Mouse (Mus musculus) heart, embryonic 14.5 days (tissue): ENCODE data around the gene Dgke. TPM values are rescaled to one million over a fixed set of nuclear protein-coding genes. Genes with fewer than 3 reads are reported as not detected.

Experiments
- ATAC-seq: fragments of 200-750 bp; cut with Nextera tagmentation; 2 replicates; pipeline ENCODE4 v1.8.0; 2017; ENCODE audit warnings: low read depth, moderate TSS enrichment; ENCODE audit not compliant: insufficient number of reproducible peaks, insufficient read depth, low FRiP score
- H3K27ac ChIP-seq, 2 experiments: fragments of 200-500 bp in 1 of 2; fragments of 300-500 bp in 1 of 2; sonication (generic) in 1 of 2; replicated peaks in 1 of 2; 2 replicates each; pipeline ENCODE4 v1.5.1; 2012 to 2014; ENCODE audit warnings: low read depth in 2 of 2, low read length in 2 of 2, control low read depth in 1 of 2, mild to moderate bottlenecking in 1 of 2, mixed read lengths in 1 of 2; ENCODE audit not compliant: control insufficient read depth in 1 of 2, insufficient read depth in 1 of 2
- H3K27me3 ChIP-seq: fragments of 300-500 bp; sonication (generic); 2 replicates; pipeline ENCODE4 v1.6.1; 2014; ENCODE audit warnings: mild to moderate bottlenecking, low read length, control low read depth; ENCODE audit not compliant: control insufficient read depth, insufficient read depth
- H3K36me3 ChIP-seq: fragments of 300-500 bp; sonication (generic); 2 replicates; pipeline ENCODE4 v1.6.1; 2014; ENCODE audit warnings: mild to moderate bottlenecking, control low read depth, low read length, mixed read lengths; ENCODE audit not compliant: control insufficient read depth, insufficient read depth
- H3K4me1 ChIP-seq, 2 experiments: fragments of 200-500 bp in 1 of 2; fragments of 300-500 bp in 1 of 2; sonication (generic) in 1 of 2; 2 replicates each; pipeline ENCODE4 v1.6.1; 2012 to 2014; ENCODE audit warnings: low read length in 2 of 2, control low read depth in 1 of 2, mixed read lengths in 1 of 2; ENCODE audit not compliant: control insufficient read depth in 2 of 2, insufficient read depth in 2 of 2
- H3K4me2 ChIP-seq: fragments of 300-500 bp; sonication (generic); 2 replicates; pipeline ENCODE4 v1.6.1; 2014; ENCODE audit warnings: mild to moderate bottlenecking, low read length
- H3K4me3 ChIP-seq, 2 experiments: fragments of 200-500 bp in 1 of 2; fragments of 300-500 bp in 1 of 2; sonication (generic) in 1 of 2; 2 replicates each; pipeline ENCODE4 v1.5.1; 2012 to 2014; ENCODE audit warnings: low read length in 2 of 2, mild to moderate bottlenecking in 2 of 2, control low read depth in 1 of 2, low read depth in 1 of 2, moderate library complexity in 1 of 2; ENCODE audit not compliant: control insufficient read depth in 1 of 2, insufficient read depth in 1 of 2
- H3K9ac ChIP-seq: fragments of 300-500 bp; sonication (generic); 2 replicates; pipeline ENCODE4 v1.6.1; 2014; ENCODE audit warnings: mild to moderate bottlenecking, low read length
- H3K9me3 ChIP-seq: fragments of 300-500 bp; sonication (generic); 2 replicates; pipeline ENCODE4 v1.6.1; 2016; ENCODE audit warnings: low read length, control low read depth; ENCODE audit not compliant: control insufficient read depth
- WGBS: fragments of 180-500 bp; shearing (Covaris S2); extraction: QIAGEN DNeasy Blood & Tissue Kit; methylation state at CpG from one replicate; pipeline ENCODE4 v1.1.7; 2014; 5-methylcytosine and 5-hydroxymethylcytosine counted together
- polyA plus RNA-seq: library from polyadenylated mRNA; unstranded; fragments of >200 nt; fragmentation: Nextera tagmentation; extraction: Ambion mirVana; gene quantifications from 2 replicates; pipeline ENCODE4 v1.2.1, GENCODE M21; 2014

Dgke gene
- polyA plus RNA-seq, 1 experiment from 2014 or later, result 6.7 TPM

DNA sequence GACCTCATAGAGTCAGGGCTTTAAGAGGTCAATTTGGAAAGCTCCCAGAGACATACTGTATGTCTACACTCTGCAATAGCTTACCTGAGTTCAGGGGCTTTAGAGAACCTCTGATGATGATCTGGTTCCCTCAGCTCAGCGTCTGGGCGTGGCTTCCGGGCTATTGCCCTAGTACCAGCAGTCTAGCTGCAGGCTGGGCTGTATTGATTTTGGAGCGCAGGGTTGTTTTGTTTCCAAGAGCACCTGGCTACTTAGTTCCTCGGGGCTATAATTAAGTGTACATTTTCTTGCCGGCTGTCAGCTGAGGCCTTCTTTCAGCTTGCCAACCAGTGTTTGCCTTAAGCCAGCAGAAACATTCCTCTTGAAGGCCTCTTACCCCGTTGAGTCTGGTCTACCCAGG lies 57.2 kb downstream of the Dgke start:
- no peak overlapping the region for H3K27ac ChIP-seq
- no peak overlapping the region for H3K4me2 ChIP-seq
- H3K4me1 ChIP-seq, result no peaks in the 10 kb centered on the region
- H3K36me3 ChIP-seq, result peaks cover 83% of the 10 kb centered on the region
- H3K4me3 ChIP-seq, result no peak overlapping the region
- 83% methylated on average over 7 of the region's 7 CpGs for WGBS
- ATAC-seq, result no peak
- H3K9ac ChIP-seq, result no peak overlapping the region
- no peaks in the 10 kb centered on the region for H3K9me3 ChIP-seq
- H3K27me3 ChIP-seq, result no peaks in the 10 kb centered on the region

GRCm38 (mm10) chr11:89009066-89009465 lies 57.6 kb downstream of the Dgke start:
- Histone ChIP-seq H3K36me3 (peaks cover 79% of the 10 kb centered on the region), H3K4me3 (no peak overlapping the region), H3K4me1 (peaks cover 0 to under 1% of the 10 kb centered on the region in 2 experiments; a peak in 1 of 4 replicates), H3K9me3 (no peaks in the 10 kb centered on the region), H3K27ac (no peak overlapping the region), H3K9ac (no peak overlapping the region), H3K27me3 (no peaks in the 10 kb centered on the region), H3K4me2 (no peak overlapping the region)
- 80% methylated on average over 9 of the region's 9 CpGs for WGBS
- ATAC-seq, result no peak

DNA sequence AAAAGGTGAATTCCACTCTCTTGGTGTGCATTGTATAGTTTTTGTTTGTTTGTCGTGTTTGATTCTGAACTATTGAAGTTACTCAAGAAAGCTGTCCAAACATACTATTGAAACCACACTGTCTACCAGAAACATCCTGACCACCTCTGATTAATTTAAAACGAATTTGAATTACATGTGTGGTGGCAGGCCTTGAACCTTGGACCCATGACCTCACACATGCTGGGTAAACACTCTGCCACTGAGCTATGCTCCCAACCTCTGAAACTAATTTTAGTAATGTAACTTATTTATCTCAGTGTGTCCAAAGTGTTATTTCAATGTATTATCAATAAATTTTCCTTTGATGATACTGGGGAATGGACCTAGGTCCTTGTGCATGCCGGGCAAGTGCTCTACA lies 59.1 kb downstream of the Dgke start:
- Histone ChIP-seq H3K36me3 (peaks cover 64% of the 10 kb centered on the region), H3K27ac (no peak overlapping the region), H3K9ac (no peak overlapping the region), H3K4me3 (no peak overlapping the region), H3K27me3 (no peaks in the 10 kb centered on the region), H3K9me3 (no peaks in the 10 kb centered on the region), H3K4me2 (no peak overlapping the region), H3K4me1 (peaks cover 8 to 15% of the 10 kb centered on the region in 2 experiments)
- WGBS, result 86% methylated on average over 3 of the region's 3 CpGs
- no peak for ATAC-seq

GRCm38 (mm10) chr11:89006404-89006803 lies 60.2 kb downstream of the Dgke start:
- H3K27ac ChIP-seq, result no peak overlapping the region
- H3K4me2 ChIP-seq, result no peak overlapping the region
- H3K36me3 ChIP-seq, result peaks cover 52% of the 10 kb centered on the region
- H3K27me3 ChIP-seq, result no peaks in the 10 kb centered on the region
- ATAC-seq, result no peak
- peaks cover 12 to 17% of the 10 kb centered on the region in 2 experiments for H3K4me1 ChIP-seq
- H3K9me3 ChIP-seq, result no peaks in the 10 kb centered on the region
- no peak overlapping the region for H3K4me3 ChIP-seq
- no peak overlapping the region for H3K9ac ChIP-seq

- ATAC-seq, result no peak
- Histone ChIP-seq H3K4me2 (no peak overlapping the region), H3K4me3 (no peak overlapping the region), H3K36me3 (peaks cover 43% of the 10 kb centered on the region), H3K9ac (no peak overlapping the region), H3K4me1 (peaks cover 16 to 17% of the 10 kb centered on the region in 2 experiments), H3K27me3 (no peaks in the 10 kb centered on the region), H3K27ac (no peak overlapping the region), H3K9me3 (no peaks in the 10 kb centered on the region)
- WGBS, result 73% methylated on average over 5 of the region's 5 CpGs
Measured at GRCm38 (mm10) chr11:89005473-89005872, 61.2 kb downstream of the Dgke start.

DNA sequence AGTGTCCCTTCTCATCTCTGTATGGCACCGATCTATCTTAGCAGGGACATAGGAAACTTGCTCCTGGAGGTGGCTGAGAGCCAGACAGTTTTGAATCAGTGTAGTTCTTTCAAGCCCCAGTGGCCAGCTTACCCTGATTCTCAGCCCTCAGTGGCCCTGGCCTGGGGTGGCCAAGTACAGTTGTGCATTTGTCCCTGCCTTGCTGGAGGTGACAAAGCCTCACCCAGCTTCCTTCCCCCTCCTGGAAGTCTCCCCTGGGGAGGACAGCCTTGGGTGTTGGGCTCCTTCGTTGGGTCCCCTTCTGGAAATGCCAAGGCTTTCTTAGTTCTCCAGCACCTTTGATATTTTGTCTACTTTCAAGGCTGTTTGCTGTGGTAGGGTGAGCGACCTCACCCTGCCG lies 62.9 kb downstream of the Dgke start:
- H3K4me3 ChIP-seq, result no peak overlapping the region
- no peak overlapping the region for H3K27ac ChIP-seq
- H3K9ac ChIP-seq, result no peak overlapping the region
- WGBS, result 79% methylated on average over 4 of the region's 4 CpGs
- H3K27me3 ChIP-seq, result no peaks in the 10 kb centered on the region
- peak overlapping the region; percentile 52 for H3K4me2 ChIP-seq
- H3K36me3 ChIP-seq, result peaks cover 25% of the 10 kb centered on the region
- no peaks in the 10 kb centered on the region for H3K9me3 ChIP-seq
- ATAC-seq, result no peak
- H3K4me1 ChIP-seq, result peaks cover 18 to 19% of the 10 kb centered on the region in 2 experiments

DNA sequence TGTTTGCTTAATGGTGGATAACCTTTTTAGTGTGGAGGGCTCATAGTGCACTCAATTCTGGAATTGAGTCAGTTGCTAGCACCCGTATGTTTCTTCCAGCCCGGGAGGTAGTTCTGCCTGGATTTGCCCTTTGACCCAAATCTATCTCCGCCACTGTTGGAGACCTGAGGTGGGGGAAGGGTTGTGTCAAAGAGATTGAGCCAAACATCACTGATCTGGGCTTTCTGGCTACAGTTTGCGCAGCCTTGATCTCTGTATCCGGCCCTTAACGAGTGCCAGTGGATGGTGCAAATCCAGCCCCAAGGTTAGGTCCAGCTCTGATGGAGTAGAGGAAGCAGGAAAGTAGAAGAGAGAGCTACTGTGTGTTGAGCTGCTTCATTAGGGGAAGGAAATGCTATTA lies 63.6 kb downstream of the Dgke start:
- ATAC-seq, result no peak
- no peaks in the 10 kb centered on the region for H3K9me3 ChIP-seq
- no peaks in the 10 kb centered on the region for H3K27me3 ChIP-seq
- H3K4me2 ChIP-seq, result peak overlapping the region; percentile 52
- H3K36me3 ChIP-seq, result peaks cover 22% of the 10 kb centered on the region
- H3K4me1 ChIP-seq, result peaks cover 18 to 23% of the 10 kb centered on the region in 2 experiments
- no peak overlapping the region for H3K27ac ChIP-seq
- H3K9ac ChIP-seq, result peak overlapping the region; percentile 38
- H3K4me3 ChIP-seq, result peak overlapping the region in 1 of 2 experiments; percentile 1; a peak in 1 of 4 replicates
- 61% methylated on average over 6 of the region's 6 CpGs for WGBS

GRCm38 (mm10) chr11:89002621-89003020 lies 64.0 kb downstream of the Dgke start:
- Histone ChIP-seq H3K27me3 (no peaks in the 10 kb centered on the region), H3K27ac (no peak overlapping the region), H3K9me3 (no peaks in the 10 kb centered on the region), H3K36me3 (peaks cover 19% of the 10 kb centered on the region), H3K4me3 (peak overlapping the region in 1 of 2 experiments; percentile 1; a peak in 1 of 4 replicates), H3K4me1 (peaks cover 18 to 23% of the 10 kb centered on the region in 2 experiments), H3K4me2 (peak overlapping the region; percentile 52), H3K9ac (peak overlapping the region; percentile 38)
- no peak for ATAC-seq
- 79% methylated on average over 5 of the region's 5 CpGs for WGBS
